Mouse (Mus musculus) stomach, embryonic 14.5 days (tissue): ENCODE data around the gene Calm3. TPM values are rescaled to one million over a fixed set of nuclear protein-coding genes. Genes with fewer than 3 reads are reported as not detected.

Source experiments
- ATAC-seq: fragments of 200-750 bp; cut with Nextera tagmentation; 2 replicates; pipeline ENCODE4 v1.8.0; 2017; ENCODE audit warnings: low read depth, moderate TSS enrichment; ENCODE audit not compliant: insufficient number of reproducible peaks, insufficient read depth, low FRiP score
- H3K27ac ChIP-seq: fragments of 300-500 bp; sonication (generic); 2 replicates; pipeline ENCODE4 v1.5.1; 2014; ENCODE audit warnings: mild to moderate bottlenecking, low read length, moderate library complexity, mixed read lengths
- H3K27me3 ChIP-seq: fragments of 300-500 bp; sonication (generic); 2 replicates; pipeline ENCODE4 v1.6.1; 2014; ENCODE audit warnings: low read length, control low read depth, mixed read lengths; ENCODE audit not compliant: control insufficient read depth, insufficient read depth
- H3K36me3 ChIP-seq: fragments of 300-500 bp; sonication (generic); 2 replicates; pipeline ENCODE4 v1.6.1; 2014; ENCODE audit warnings: mild to moderate bottlenecking, control low read depth, low read length, moderate library complexity, mixed read lengths; ENCODE audit not compliant: control insufficient read depth, insufficient read depth
- H3K4me1 ChIP-seq: fragments of 300-500 bp; sonication (generic); 2 replicates; pipeline ENCODE4 v1.6.1; 2014; ENCODE audit warnings: low read length, control low read depth, mixed read lengths; ENCODE audit not compliant: control insufficient read depth, insufficient read depth
- H3K4me2 ChIP-seq: fragments of 300-500 bp; sonication (generic); replicated peaks from 2 replicates; pipeline ENCODE4 v1.6.1; 2014; ENCODE audit warnings: low read depth, low read length, control low read depth
- H3K4me3 ChIP-seq: fragments of 300-500 bp; sonication (generic); 2 replicates; pipeline ENCODE4 v1.5.1; 2014; ENCODE audit warnings: low read depth, low read length, control low read depth
- H3K9ac ChIP-seq: fragments of 300-500 bp; sonication (generic); replicated peaks from 2 replicates; pipeline ENCODE4 v1.6.1; 2014; ENCODE audit warnings: low read depth, mild to moderate bottlenecking, control low read depth, low read length, moderate library complexity, mixed read lengths
- H3K9me3 ChIP-seq: fragments of 300-500 bp; sonication (generic); 2 replicates; pipeline ENCODE4 v1.6.1; 2016; ENCODE audit warnings: low read depth, low read length, control low read depth; ENCODE audit not compliant: control insufficient read depth
- WGBS: fragments of 180-500 bp; shearing (Covaris S2); extraction: QIAGEN DNeasy Blood & Tissue Kit; methylation state at CpG from one replicate; pipeline ENCODE4 v1.1.7; 2014; 5-methylcytosine and 5-hydroxymethylcytosine counted together
- polyA plus RNA-seq: library from polyadenylated mRNA; unstranded; fragments of >200 nt; fragmentation: Nextera tagmentation; extraction: Ambion mirVana; gene quantifications from 2 replicates; pipeline ENCODE4 v1.2.1, GENCODE M21; 2014

Calm3 gene
- polyA plus RNA-seq, 1 experiment from 2014 or later = 148 TPM

DNA sequence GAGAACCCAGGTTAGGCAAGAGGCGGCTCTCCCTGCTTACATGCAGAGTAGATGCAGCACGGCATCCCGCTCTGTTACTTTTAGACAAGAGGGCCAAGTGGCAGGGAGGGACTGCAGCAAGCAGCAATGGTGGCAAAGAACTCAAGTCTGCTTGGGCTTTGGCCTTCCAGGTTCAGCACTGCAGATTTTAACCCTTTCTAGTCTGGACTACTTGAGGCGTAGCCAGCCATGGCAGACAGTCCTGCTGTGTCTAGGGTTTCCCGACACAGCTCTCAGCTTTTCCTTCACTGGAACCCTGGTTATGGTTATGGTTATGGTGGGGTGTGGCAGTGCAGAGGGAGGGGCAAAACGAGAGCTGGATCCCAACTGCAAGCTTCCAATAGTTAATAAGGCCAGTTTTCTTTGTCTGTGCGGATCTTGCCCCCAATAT lies 3.7 kb downstream of the Calm3 start:
- no peak for ATAC-seq
- H3K36me3 ChIP-seq = peaks cover 50% of the 10 kb centered on the region
- no peaks in the 10 kb centered on the region for H3K27me3 ChIP-seq
- H3K4me3 ChIP-seq = no peak overlapping the region
- 0 out of 2 replicates have a peak overlapping the region, but pooled peaks have one; percentile 10 for H3K4me2 ChIP-seq
- WGBS = 84% methylated on average over 7 of the region's 7 CpGs
- peaks cover 31% of the 10 kb centered on the region for H3K4me1 ChIP-seq
- H3K9me3 ChIP-seq = no peaks in the 10 kb centered on the region
- H3K27ac ChIP-seq = no peak overlapping the region
- no peak overlapping the region for H3K9ac ChIP-seq

DNA sequence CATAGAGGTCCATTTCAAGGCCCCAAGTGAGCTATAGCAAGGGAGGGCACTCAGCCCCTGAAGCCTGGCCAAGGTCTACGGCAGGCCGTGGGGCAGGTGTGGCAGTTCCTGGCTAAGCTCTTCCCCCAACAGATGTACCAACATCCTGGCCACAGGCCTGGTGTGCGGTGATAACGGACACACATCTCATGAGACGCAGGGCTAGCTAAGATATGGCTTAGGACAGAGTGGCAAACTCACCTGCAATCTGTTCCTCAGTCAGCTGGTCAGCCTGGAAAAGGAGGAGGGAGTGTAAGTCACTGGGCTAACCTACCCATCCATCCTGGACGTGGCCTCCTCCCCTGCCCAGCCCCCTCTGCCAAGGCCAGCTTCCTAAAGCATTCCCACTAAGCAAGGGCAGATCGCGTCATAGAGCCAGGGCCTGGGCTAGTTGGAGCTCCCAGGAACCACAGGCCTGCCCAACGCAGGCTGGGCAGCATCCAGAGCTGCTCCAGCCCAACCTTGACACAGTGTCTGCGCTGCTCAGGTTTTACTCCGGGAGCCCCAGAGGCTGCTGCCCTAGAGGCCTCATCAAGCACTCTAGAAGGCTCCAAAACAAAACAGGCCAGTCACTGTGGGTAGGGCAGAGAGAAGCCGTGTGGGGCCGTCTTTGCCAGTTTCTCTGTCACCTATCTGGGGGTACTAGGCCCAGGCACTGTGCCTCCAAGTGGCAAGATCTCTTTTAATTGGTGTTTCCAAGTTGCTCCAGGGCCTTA lies 4.3 kb downstream of the Calm3 start:
- Histone ChIP-seq H3K9me3 (no peaks in the 10 kb centered on the region), H3K27ac (no peak overlapping the region), H3K4me3 (no peak overlapping the region), H3K9ac (no peak overlapping the region), H3K4me1 (peaks cover 31% of the 10 kb centered on the region), H3K4me2 (0 out of 2 replicates have a peak overlapping the region, but pooled peaks have one; percentile 10), H3K27me3 (no peaks in the 10 kb centered on the region), H3K36me3 (peaks cover 56% of the 10 kb centered on the region)
- 76% methylated on average over 13 of the region's 13 CpGs for WGBS
- ATAC-seq = no peak

DNA sequence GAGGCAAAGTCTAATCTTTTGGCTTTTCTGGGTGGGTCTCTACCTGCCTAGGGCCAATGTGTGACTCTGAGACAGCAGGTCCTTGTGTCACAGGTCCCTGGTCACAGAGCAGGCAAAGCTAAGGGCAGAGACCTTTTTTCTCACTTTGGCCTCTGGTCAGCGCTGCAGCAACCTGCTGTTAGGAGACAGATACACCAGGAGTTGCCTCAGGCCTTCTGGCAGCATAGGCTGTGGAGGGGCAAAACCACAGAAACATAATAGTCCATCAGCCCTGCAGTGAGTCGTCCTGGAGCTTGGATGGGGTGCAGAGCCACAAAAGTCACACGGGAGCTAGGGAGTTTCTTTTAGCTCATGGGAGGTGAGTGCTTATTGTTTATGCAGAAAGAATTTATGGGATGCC lies 5.2 kb downstream of the Calm3 start:
- Histone ChIP-seq H3K9ac (no peak overlapping the region), H3K27ac (no peak overlapping the region), H3K36me3 (peaks cover 60% of the 10 kb centered on the region), H3K9me3 (no peaks in the 10 kb centered on the region), H3K27me3 (no peaks in the 10 kb centered on the region), H3K4me2 (no peak overlapping the region), H3K4me1 (peaks cover 31% of the 10 kb centered on the region), H3K4me3 (no peak overlapping the region)
- 60% methylated on average over 3 of the region's 3 CpGs for WGBS
- ATAC-seq = no peak

DNA sequence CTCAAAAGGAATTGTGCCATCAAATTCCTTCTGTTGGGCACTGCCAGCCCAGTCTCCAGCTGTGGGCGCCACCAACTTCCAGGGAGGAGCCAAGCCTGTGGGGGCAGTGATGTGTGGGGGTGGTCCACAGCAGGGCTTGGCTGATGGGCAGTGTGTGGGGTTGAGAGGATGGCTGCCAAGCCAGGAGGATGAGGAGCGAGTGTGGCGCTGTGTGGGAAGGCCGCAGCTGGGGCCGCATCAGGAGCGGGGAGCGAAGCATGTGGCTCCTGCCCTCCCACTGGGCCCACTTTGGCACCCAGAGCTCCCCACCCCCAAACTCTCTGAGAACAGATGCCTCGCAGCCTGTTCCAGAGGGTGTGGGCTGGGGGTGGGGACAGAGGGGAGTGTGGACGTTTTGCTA lies 5.9 kb downstream of the Calm3 start:
- no peak overlapping the region for H3K9ac ChIP-seq
- no peak overlapping the region for H3K4me2 ChIP-seq
- no peaks in the 10 kb centered on the region for H3K9me3 ChIP-seq
- 73% methylated on average over 9 of the region's 9 CpGs for WGBS
- peaks cover 31% of the 10 kb centered on the region for H3K4me1 ChIP-seq
- ATAC-seq = no peak
- H3K36me3 ChIP-seq = peaks cover 60% of the 10 kb centered on the region
- no peak overlapping the region for H3K27ac ChIP-seq
- no peaks in the 10 kb centered on the region for H3K27me3 ChIP-seq
- no peak overlapping the region for H3K4me3 ChIP-seq

DNA sequence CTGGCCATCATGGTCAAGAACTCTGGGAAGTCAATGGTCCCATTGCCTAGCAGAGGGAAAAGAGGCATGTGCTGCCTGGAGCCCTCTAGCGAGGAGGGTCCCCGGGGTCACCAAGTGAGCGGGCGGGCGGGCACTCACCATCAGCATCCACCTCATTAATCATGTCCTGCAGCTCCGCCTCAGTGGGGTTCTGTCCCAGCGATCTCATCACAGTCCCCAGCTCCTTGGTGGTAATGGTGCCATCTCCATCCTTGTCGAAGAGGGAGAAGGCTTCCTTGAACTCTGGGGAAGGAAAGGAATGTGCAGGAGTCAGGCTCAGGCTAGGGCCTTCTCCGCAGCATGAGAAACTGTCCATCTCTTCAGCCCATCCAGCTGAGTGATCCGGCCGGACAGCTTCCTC lies 6.5 kb downstream of the Calm3 start:
- no peaks in the 10 kb centered on the region for H3K27me3 ChIP-seq
- no peak overlapping the region for H3K4me2 ChIP-seq
- no peak overlapping the region for H3K4me3 ChIP-seq
- H3K4me1 ChIP-seq = peaks cover 27% of the 10 kb centered on the region
- no peak overlapping the region for H3K27ac ChIP-seq
- H3K9ac ChIP-seq = no peak overlapping the region; the same call in 1 of the 2 replicates
- peaks cover 60% of the 10 kb centered on the region for H3K36me3 ChIP-seq
- WGBS = 57% methylated on average over 11 of the region's 11 CpGs
- ATAC-seq = no peak
- H3K9me3 ChIP-seq = no peaks in the 10 kb centered on the region

DNA sequence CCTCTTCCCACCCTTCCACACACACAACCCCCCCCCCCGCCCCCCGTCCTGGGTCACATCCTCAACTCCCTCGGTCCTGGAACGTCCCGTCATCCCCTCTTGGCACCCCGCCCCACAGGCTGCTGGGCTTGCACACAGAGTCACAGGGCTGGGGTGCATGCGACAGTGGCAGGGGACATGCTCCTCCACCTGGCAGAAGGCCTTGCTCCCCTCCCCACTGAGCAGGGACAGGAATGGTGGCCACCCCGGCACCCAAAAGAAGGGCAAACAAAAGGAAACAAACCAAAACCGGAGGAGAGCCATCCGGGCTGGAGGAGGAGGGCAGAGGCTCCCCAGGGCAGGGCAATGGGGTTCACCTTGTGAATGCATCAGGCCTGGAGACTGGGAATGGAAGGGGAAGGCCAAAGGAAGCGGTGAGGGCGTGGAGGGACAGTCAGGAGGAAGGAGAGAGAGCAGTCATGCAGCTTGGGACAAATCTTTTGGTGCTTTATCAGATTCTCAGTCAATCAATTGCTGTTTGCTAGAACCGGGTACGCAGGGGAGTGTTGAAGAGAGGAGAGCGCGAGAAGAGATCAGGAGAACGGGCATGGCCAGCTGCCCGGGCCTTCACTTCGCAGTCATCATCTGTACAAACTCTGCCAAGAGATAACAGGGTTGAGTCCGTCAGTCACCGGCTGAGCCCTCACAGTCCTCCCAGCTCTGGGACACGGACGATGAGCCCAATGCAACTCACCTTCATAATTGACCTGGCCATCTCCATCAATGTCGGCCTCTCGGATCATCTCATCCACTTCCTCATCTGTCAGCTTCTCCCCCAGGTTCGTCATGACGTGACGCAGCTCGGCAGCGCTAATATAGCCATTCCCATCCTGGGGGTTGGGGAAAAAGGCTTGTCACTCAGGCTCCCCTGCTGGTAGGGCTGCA lies 7.3 kb downstream of the Calm3 start:
- no peaks in the 10 kb centered on the region for H3K9me3 ChIP-seq

DNA sequence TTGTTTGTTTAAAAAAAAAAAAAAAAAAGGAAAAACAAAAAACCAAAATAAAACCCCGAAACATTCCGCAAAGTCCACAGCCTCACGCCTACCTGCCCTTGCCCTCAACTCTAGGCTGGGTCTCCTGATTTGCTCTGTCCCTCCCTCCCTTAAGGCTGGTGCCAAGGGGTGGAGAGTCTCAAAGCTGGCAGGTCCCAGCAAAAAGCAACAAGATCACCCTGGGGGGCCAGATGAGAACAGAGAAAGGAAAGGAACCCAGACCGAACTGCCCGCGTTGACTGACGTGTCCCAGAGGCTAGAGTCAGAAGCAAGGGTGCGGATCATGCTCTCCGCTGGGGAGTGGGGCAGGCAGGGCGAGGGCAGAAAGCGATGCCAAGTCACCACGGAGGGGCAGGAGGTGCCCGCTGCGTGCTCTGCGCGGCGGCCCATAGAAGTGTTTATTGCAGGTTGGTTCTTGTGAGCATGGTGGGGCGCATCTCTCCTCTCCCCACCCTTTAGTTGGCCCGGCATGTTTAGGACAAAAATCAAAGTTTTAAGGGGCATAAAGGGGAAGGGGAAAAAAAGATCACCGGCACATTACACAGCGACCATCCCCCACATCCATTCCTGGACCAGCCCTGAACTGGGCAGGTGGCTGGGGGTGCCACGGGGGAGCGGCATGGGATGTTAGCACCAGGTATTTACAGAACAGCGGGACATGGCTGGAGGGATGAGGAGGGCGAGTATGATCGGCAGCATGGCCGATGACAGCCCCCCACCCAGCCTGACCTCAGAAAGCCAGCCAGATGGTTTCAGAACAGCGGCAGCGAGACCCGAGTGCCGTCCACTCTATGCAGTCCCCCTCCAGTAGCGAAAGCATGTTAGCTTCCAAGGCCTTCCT lies 8.2 kb downstream of the Calm3 start:
- Histone ChIP-seq H3K4me3 (no peak overlapping the region), H3K36me3 (peaks cover 60% of the 10 kb centered on the region), H3K27ac (no peak overlapping the region), H3K9ac (no peak overlapping the region), H3K9me3 (no peaks in the 10 kb centered on the region), H3K27me3 (no peaks in the 10 kb centered on the region), H3K4me1 (peaks cover 9% of the 10 kb centered on the region), H3K4me2 (no peak overlapping the region)
- WGBS = 90% methylated on average over 30 of the region's 32 CpGs
- no peak for ATAC-seq

More for the DNA sequence above, 7.3 kb downstream of the Calm3 start:
- Histone ChIP-seq H3K27ac (no peak overlapping the region), H3K4me2 (no peak overlapping the region), H3K27me3 (no peaks in the 10 kb centered on the region), H3K36me3 (peaks cover 60% of the 10 kb centered on the region), H3K4me3 (no peak overlapping the region), H3K4me1 (peaks cover 18% of the 10 kb centered on the region), H3K9ac (no peak overlapping the region)
- 75% methylated on average over 30 of the region's 30 CpGs for WGBS
- ATAC-seq = no peak
